Mouse (Mus musculus): ENCODE measurements around the gene Cubn. TPM values are rescaled to one million over a fixed set of nuclear protein-coding genes. Genes with fewer than 3 reads are reported as not detected.

Cubn gene
- 1 to 10 TPM in 1 of 2 experiments, under 1 TPM in 1; 0.87 to 1.2 TPM for total RNA-seq (2021)
- long read RNA-seq, experiment 1, partial matches to known transcripts = 1 of 1 reads
- long read RNA-seq, experiment 1, other reads (novel, unspliced or antisense) = 0 of 1 reads
- long read RNA-seq, experiment 2 = 0 reads

GRCm38 (mm10) chr2:13491734-13492133 is at the start of gene Cubn:
Gene Cubn (minus strand): TSS chr2:13491813.
- DNase-seq = no peak

- no peak for DNase-seq
Observed at GRCm38 (mm10) chr2:13539860-13540259, 48.2 kb upstream of the Cubn start.

DNA sequence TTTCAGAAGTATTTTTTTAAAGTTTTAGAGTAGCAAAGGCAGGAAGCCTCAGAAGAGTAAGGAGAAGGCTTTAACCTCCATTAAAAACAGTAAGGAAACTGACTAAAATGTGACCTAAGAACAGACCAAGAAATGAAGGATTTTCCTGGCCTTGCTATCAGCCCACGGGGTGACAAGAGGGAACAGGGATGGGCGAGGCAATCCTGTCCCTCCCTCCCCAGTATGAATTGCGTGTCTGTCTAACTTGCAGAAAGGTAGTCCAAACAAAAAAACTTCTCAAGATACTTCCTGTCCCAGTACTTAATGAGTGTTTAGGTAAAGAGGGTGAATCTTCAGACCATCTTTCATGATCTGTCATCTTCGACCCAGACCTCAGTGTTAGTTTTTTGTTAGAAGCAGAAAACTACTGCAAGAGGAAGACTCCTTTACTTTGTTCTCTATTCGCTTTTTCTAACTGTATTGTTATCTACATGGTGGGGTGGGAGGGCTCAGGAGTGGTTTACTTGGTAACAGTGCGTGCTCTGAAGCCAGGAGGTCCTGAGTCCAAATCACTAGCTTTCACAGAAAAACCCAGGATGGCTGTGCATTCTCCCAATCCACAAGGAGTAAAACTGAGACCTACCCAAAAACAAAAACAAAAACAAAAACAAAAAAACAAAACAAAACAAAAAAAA is 47.2 kb upstream of the Cubn start:
- DNase-seq = no peak

DNA sequence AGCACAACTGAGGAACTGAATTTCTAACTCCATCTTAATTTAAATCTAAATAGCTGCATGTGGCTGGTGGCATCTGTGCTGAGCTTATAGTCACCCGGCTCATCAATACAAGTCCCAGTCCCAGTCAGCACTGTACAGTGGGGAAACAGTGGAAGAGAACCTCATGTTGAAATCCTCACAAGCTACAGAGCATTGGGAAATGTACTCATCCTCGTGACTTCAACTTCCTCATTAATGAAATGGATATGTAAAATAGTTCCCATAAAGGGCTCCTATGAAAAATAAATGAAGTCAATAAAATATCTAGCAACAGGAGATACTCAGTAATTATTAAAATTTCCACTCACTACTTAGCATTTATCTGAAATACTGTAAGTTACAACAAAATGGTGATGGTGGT is 46.6 kb upstream of the Cubn start:
- no peak for DNase-seq

DNA sequence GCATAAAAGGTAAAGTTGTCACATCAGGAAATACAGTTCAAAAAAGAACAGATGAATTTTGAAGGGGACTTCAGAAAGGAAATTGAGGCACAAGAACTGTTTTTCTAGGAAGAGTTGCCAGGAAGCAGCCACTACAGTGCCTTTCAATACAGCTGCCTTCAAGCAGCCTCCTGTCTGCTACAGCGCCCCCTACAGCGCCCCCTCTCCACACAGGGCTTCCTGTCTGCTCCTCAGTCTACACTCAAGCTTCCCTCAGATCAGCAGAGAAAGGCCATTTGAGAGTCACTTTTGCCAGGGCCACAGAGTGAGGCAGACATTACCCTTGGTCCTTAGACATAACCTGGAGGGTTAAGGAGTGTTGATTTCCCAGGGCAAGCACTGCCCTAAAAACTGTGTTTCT is 46.1 kb upstream of the Cubn start:
- no peak for DNase-seq

DNA sequence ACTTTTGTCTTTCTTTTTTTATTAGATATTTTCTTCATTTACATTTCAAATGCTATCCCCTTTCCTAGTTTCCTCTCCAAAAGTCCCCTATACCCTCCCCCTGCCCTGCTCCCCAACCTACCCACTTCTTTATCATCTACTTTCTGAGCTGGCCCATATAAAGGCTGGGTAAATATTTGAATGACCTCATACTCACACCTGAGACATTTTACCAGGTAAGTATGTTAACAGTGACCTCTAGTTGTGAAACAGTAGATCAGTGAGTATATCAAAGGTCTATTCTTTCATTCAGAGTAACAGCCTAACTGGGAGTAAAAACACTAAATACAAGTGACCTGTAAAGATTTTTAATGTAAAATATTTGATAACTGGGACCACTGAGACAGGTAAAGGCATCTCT is 45.1 kb upstream of the Cubn start:
- DNase-seq = no peak

DNA sequence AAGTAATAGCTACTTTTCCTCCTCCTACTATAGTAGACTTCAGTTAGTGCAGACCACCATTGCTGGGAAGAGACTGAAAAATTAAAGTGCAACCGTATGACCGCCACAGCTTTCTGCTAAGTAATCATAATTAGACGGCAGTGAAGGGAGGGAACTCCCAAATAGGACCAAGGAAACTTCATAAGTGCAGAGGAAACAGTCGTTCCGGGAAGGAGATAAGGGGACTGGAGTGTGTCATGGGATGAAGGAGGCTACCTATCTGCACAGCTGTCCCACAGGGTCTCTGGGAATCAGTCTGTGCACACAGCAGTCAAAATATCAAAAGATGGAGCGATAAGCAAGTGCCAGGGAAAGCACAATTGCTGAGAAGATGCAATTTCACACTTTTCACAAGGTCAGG is 39.0 kb upstream of the Cubn start:
- no peak for DNase-seq

DNA sequence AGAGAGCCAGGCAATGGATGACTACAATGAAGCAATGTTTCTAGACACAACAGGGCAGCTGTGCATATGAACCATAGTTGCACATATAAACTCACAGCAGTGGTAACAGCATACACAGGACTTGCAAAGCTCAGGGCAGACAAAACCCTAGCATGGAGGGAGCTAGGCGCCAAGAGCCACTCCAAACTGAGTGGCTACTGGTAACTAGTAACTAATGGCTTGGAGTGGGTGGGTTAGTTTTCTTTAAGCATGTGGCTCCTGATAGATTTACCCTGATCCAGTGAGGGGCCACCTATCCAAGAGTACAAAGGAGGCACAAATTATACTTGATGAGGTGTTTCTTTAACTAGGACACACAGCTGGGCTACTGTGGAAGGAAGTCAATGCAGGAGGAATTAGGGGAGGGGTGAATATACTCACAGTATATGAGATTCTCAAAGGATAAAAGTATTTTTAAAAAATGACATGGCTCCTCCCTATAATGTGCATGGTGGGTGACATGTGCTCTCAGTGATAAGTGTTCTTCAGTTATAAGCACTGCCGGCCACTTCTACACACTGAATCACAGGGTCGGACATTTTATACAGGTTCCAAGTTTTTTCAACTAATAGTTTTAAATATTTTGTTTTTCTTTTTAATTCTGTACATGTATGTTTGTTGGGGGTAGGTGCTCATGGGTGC is 37.8 kb upstream of the Cubn start:
- DNase-seq = no peak

GRCm38 (mm10) chr2:13527531-13527930 is 35.9 kb upstream of the Cubn start:
- no peak for DNase-seq

DNA sequence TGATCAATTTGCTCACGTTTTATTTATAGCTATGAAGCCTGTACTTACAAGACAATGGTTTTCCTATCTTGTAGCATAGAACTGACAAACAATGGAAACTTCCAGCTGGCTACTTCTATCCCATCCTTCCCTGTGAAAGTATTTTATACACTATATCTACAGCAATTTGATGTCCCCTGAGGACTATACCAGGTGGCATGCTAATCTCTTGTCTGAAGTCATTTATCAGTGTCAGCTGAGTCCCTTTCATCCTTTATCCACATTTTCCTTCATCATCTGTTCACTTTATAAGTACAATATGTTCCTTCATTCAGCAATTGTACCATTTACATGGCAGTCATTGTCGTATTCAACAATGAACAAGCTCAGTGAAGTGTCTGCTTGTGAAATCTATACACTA is 35.5 kb upstream of the Cubn start:
- no peak for DNase-seq

GRCm38 (mm10) chr2:13526205-13526604 is 34.6 kb upstream of the Cubn start:
- DNase-seq = no peak

GRCm38 (mm10) chr2:13523540-13524456 is 32.2 kb upstream of the Cubn start:
- DNase-seq = no peak

GRCm38 (mm10) chr2:13522106-13522505 is 30.5 kb upstream of the Cubn start:
- DNase-seq = no peak

GRCm38 (mm10) chr2:13514949-13515348 is 23.3 kb upstream of the Cubn start:
- no peak for DNase-seq

DNA sequence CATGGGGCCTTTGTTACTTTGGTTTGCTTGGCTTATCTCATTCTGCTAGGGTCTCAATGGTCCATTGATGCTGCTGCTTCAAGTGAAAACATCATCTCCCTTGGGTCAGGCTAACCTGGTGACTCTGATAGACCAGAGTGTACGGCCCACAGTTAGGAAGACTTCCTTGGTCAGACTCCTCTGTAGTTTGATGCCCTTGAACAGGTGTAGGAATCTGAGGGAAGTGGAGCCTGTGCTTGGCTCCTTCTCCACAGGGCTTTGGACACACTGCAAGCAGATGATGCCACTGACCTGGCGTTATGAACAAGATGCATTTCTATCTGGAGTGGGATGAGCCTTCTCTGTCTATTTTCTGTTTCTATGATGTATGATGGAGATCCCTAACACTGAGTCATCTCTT is 11.1 kb upstream of the Cubn start:
- no peak for DNase-seq

- no peak for DNase-seq
Observed at GRCm38 (mm10) chr2:13501553-13501952, 9.9 kb upstream of the Cubn start.

DNA sequence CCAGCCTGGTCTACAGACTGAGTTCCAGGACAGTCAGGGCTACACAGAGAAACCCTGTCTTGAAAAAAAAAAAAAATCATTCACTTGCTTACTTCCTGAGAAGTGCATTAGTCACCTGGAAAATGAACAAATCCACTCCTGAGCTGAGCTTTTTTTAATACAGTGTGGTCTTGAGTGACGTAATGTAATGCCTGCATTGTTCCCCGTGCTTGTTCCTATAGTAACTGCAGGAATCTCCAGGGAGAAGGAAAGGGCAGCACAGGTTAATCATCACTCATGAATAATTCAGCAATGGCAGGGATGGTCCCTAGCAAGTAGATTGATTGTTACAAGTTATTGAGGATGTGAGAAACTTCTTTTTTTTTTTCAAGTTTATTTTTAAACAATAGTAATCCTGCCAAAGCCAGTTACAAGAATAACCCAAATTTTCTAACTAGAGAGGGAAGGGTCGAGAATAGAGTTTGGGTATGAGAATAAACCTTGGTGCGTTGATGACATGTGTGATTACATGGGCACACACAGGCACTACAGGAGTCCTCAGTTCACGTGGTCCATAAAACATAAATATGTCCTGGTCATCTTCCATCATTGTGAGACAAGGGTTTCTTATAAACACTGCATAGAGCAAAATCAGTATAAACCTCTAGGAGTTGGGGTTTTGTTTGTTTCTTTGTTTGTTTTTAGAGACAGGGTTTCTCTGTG is 8.8 kb upstream of the Cubn start:
- DNase-seq = no peak

DNA sequence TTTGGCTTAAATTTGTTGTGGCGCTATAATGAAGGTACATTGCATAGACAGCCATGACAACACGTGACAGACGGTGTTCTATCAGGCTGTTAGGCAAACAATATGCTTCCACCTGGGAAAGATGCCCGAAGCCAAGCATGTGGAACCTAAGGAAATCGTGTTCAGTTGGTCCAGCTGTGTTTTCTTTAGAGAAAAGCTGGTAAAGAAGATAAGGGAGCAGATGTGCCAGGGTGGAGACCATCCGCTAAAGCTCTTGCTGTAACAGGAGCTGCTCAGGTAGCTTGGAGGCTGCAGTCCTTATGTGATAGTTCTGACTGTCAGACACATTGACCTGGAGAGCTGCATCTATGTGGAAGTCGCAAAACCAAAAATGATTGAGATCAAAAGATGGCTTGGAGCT is 7.6 kb upstream of the Cubn start:
- no peak for DNase-seq

GRCm38 (mm10) chr2:13496087-13496486 is 4.5 kb upstream of the Cubn start:
- DNase-seq = no peak

- no peak for DNase-seq
Observed at GRCm38 (mm10) chr2:13492927-13493326, 1.3 kb upstream of the Cubn start.

- no peak for DNase-seq
Observed at GRCm38 (mm10) chr2:13490480-13490879, 1.1 kb downstream of the Cubn start.

GRCm38 (mm10) chr2:13486470-13486869 is 5.1 kb downstream of the Cubn start:
- no peak for DNase-seq
